Mouse (Mus musculus): Measurements from ENCODE around the gene Nck2. TPM values are rescaled to one million over a fixed set of nuclear protein-coding genes. Genes with fewer than 3 reads are reported as not detected.

Nck2 gene
- polyA plus RNA-seq, 1 experiment from 2014 or later: 31.0 TPM

GRCm38 (mm10) chr1:43460468-43460867 lies 16.1 kb downstream of the Nck2 start:
- peaks cover 10% of the 10 kb centered on the region for H3K4me1 ChIP-seq
- ATAC-seq (ENCODE audit: low FRiP score): no peak
- H3K9ac ChIP-seq (replicated peaks): no peak overlapping the region
- no peaks in the 10 kb centered on the region for H3K36me3 ChIP-seq
- H3K9me3 ChIP-seq (replicated peaks): no peaks in the 10 kb centered on the region
- H3K4me2 ChIP-seq: no peak overlapping the region
- H3K27me3 ChIP-seq (replicated peaks): no peaks in the 10 kb centered on the region
- WGBS: 83% methylated on average over 5 of the region's 5 CpGs
- no peak overlapping the region for H3K4me3 ChIP-seq (replicated peaks)
- no peak overlapping the region for H3K27ac ChIP-seq (replicated peaks)

- Histone ChIP-seq H3K36me3 (no peaks in the 10 kb centered on the region), H3K4me1 (peaks cover 21% of the 10 kb centered on the region), H3K27ac (replicated peaks) (no peak overlapping the region), H3K4me3 (replicated peaks) (no peak overlapping the region), H3K9me3 (replicated peaks) (no peaks in the 10 kb centered on the region), H3K4me2 (no peak overlapping the region), H3K27me3 (replicated peaks) (no peaks in the 10 kb centered on the region), H3K9ac (replicated peaks) (no peak overlapping the region)
- 74% methylated on average over 4 of the region's 4 CpGs for WGBS
- ATAC-seq (ENCODE audit: low FRiP score): no peak
Measured at GRCm38 (mm10) chr1:43462666-43463065, 18.3 kb downstream of the Nck2 start.

GRCm38 (mm10) chr1:43463941-43464682 lies 19.7 kb downstream of the Nck2 start:
- WGBS: 69% methylated on average over 11 of the region's 11 CpGs
- H3K9me3 ChIP-seq (replicated peaks): no peaks in the 10 kb centered on the region
- no peak overlapping the region for H3K4me2 ChIP-seq
- no peaks in the 10 kb centered on the region for H3K36me3 ChIP-seq
- H3K4me1 ChIP-seq: peaks cover 31% of the 10 kb centered on the region
- ATAC-seq (ENCODE audit: low FRiP score): no peak
- no peak overlapping the region for H3K27ac ChIP-seq (replicated peaks)
- no peaks in the 10 kb centered on the region for H3K27me3 ChIP-seq (replicated peaks)
- no peak overlapping the region for H3K4me3 ChIP-seq (replicated peaks)
- no peak overlapping the region for H3K9ac ChIP-seq (replicated peaks)

GRCm38 (mm10) chr1:43464976-43465375 lies 20.6 kb downstream of the Nck2 start:
- H3K9me3 ChIP-seq (replicated peaks): no peaks in the 10 kb centered on the region
- peaks cover 31% of the 10 kb centered on the region for H3K4me1 ChIP-seq
- H3K9ac ChIP-seq (replicated peaks): no peak overlapping the region
- H3K27me3 ChIP-seq (replicated peaks): no peaks in the 10 kb centered on the region
- H3K4me3 ChIP-seq (replicated peaks): no peak overlapping the region
- H3K36me3 ChIP-seq: no peaks in the 10 kb centered on the region
- no peak overlapping the region for H3K4me2 ChIP-seq
- ATAC-seq (ENCODE audit: low FRiP score): no peak
- H3K27ac ChIP-seq (replicated peaks): no peak overlapping the region

GRCm38 (mm10) chr1:43465957-43466624 lies 21.7 kb downstream of the Nck2 start:
- Histone ChIP-seq H3K27me3 (replicated peaks) (no peaks in the 10 kb centered on the region), H3K4me2 (no peak overlapping the region), H3K4me1 (peaks cover 31% of the 10 kb centered on the region), H3K27ac (replicated peaks) (no peak overlapping the region), H3K4me3 (replicated peaks) (no peak overlapping the region), H3K9me3 (replicated peaks) (no peaks in the 10 kb centered on the region), H3K36me3 (no peaks in the 10 kb centered on the region), H3K9ac (replicated peaks) (no peak overlapping the region)
- 80% methylated on average over 9 of the region's 9 CpGs for WGBS
- ATAC-seq (ENCODE audit: low FRiP score): no peak

GRCm38 (mm10) chr1:43467656-43468055 lies 23.3 kb downstream of the Nck2 start:
- Histone ChIP-seq H3K9me3 (replicated peaks) (no peaks in the 10 kb centered on the region), H3K36me3 (no peaks in the 10 kb centered on the region), H3K27ac (replicated peaks) (no peak overlapping the region), H3K4me1 (peaks cover 31% of the 10 kb centered on the region), H3K4me2 (no peak overlapping the region), H3K27me3 (replicated peaks) (no peaks in the 10 kb centered on the region), H3K9ac (replicated peaks) (no peak overlapping the region), H3K4me3 (replicated peaks) (no peak overlapping the region)
- WGBS: 84% methylated on average over 8 of the region's 8 CpGs
- no peak for ATAC-seq (ENCODE audit: low FRiP score)

GRCm38 (mm10) chr1:43468207-43468606 lies 23.8 kb downstream of the Nck2 start:
- Histone ChIP-seq H3K27me3 (replicated peaks) (no peaks in the 10 kb centered on the region), H3K9ac (replicated peaks) (no peak overlapping the region), H3K9me3 (replicated peaks) (no peaks in the 10 kb centered on the region), H3K4me2 (no peak overlapping the region), H3K4me1 (peaks cover 31% of the 10 kb centered on the region), H3K4me3 (replicated peaks) (no peak overlapping the region), H3K36me3 (no peaks in the 10 kb centered on the region), H3K27ac (replicated peaks) (no peak overlapping the region)
- no peak for ATAC-seq (ENCODE audit: low FRiP score)
- WGBS: 88% methylated on average over 7 of the region's 7 CpGs

GRCm38 (mm10) chr1:43468978-43469377 lies 24.6 kb downstream of the Nck2 start:
- Histone ChIP-seq H3K4me1 (peaks cover 32% of the 10 kb centered on the region), H3K4me2 (no peak overlapping the region), H3K4me3 (replicated peaks) (no peak overlapping the region), H3K9me3 (replicated peaks) (no peaks in the 10 kb centered on the region), H3K36me3 (no peaks in the 10 kb centered on the region), H3K27me3 (replicated peaks) (no peaks in the 10 kb centered on the region), H3K27ac (replicated peaks) (no peak overlapping the region), H3K9ac (replicated peaks) (no peak overlapping the region)
- ATAC-seq (ENCODE audit: low FRiP score): no peak
- WGBS: 75% methylated on average over 3 of the region's 3 CpGs

GRCm38 (mm10) chr1:43470421-43471179 lies 26.2 kb downstream of the Nck2 start:
- no peak for ATAC-seq (ENCODE audit: low FRiP score)
- Histone ChIP-seq H3K4me3 (replicated peaks) (no peak overlapping the region), H3K27me3 (replicated peaks) (no peaks in the 10 kb centered on the region), H3K9me3 (replicated peaks) (no peaks in the 10 kb centered on the region), H3K27ac (replicated peaks) (no peak overlapping the region), H3K36me3 (no peaks in the 10 kb centered on the region), H3K9ac (replicated peaks) (no peak overlapping the region), H3K4me2 (no peak overlapping the region), H3K4me1 (peaks cover 40% of the 10 kb centered on the region)
- 94% methylated on average over 10 of the region's 10 CpGs for WGBS

GRCm38 (mm10) chr1:43471180-43472045 lies 27.0 kb downstream of the Nck2 start:
- WGBS: 90% methylated on average over 4 of the region's 4 CpGs
- Histone ChIP-seq H3K36me3 (no peaks in the 10 kb centered on the region), H3K9me3 (replicated peaks) (no peaks in the 10 kb centered on the region)

GRCm38 (mm10) chr1:43472046-43472649 lies 27.8 kb downstream of the Nck2 start:
- no peak overlapping the region for H3K4me3 ChIP-seq (replicated peaks)
- no peak overlapping the region for H3K4me2 ChIP-seq
- no peak for ATAC-seq (ENCODE audit: low FRiP score)
- WGBS: 86% methylated on average over 8 of the region's 8 CpGs
- H3K9ac ChIP-seq (replicated peaks): no peak overlapping the region
- no peaks in the 10 kb centered on the region for H3K36me3 ChIP-seq
- H3K27me3 ChIP-seq (replicated peaks): no peaks in the 10 kb centered on the region
- H3K27ac ChIP-seq (replicated peaks): no peak overlapping the region
- no peaks in the 10 kb centered on the region for H3K9me3 ChIP-seq (replicated peaks)
- H3K4me1 ChIP-seq: peaks cover 32% of the 10 kb centered on the region

More at GRCm38 (mm10) chr1:43471180-43472045, 27.0 kb downstream of the Nck2 start:
- Histone ChIP-seq H3K27me3 (replicated peaks) (no peaks in the 10 kb centered on the region), H3K4me2 (no peak overlapping the region), H3K4me1 (peaks cover 37% of the 10 kb centered on the region), H3K4me3 (replicated peaks) (no peak overlapping the region), H3K9ac (replicated peaks) (no peak overlapping the region), H3K27ac (replicated peaks) (no peak overlapping the region)
- no peak for ATAC-seq (ENCODE audit: low FRiP score)
